Mouse (Mus musculus): ENCODE data around the gene Tatdn3.

The Tatdn3 gene

GRCm38 (mm10) chr1:191062781-191063485 is at the start of gene Tatdn3, which contains the start of gene Nsl1:
Tatdn3 (minus strand) TSS chr1:191062932.
Nsl1 (plus strand) TSS chr1:191063012.
- DNase-seq, result peak; percentile 94

- no peak for DNase-seq
These were observed 48.4 kb upstream of the Tatdn3 start for GRCm38 (mm10) chr1:191111146-191111545.

GRCm38 (mm10) chr1:191109907-191110306 is 47.2 kb upstream of the Tatdn3 start:
- no peak for DNase-seq

GRCm38 (mm10) chr1:191107306-191107705 is 44.6 kb upstream of the Tatdn3 start:
- no peak for DNase-seq

- DNase-seq, result no peak
These were observed 42.5 kb upstream of the Tatdn3 start for GRCm38 (mm10) chr1:191105246-191105645.

GRCm38 (mm10) chr1:191102730-191103370 is 40.1 kb upstream of the Tatdn3 start:
- no peak for DNase-seq

DNA sequence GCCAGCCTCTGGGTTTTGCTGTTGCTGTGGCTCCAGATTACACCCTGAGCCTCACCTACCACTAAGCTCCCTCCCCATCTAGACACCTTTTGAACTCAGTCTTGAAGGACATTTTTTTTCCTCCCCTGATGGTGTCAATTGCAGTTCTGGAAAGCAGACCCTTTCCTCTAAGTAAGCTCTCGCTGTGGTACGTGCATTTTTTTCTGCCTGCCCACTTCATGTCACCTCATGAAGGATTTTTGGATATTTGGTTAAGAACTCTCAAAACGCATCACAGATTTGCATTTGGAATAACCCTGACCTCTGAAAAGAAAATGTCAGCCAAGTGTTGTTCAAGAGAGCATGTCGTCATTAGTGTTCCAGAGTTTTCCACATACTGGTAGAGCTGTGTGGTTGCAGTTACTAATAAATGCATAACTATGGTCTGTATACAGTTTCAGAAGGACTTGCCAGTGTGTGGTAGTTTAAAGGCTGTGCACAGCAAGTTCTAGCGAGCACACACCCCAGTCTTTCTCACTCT is 37.1 kb upstream of the Tatdn3 start:
- DNase-seq, result no peak

DNA sequence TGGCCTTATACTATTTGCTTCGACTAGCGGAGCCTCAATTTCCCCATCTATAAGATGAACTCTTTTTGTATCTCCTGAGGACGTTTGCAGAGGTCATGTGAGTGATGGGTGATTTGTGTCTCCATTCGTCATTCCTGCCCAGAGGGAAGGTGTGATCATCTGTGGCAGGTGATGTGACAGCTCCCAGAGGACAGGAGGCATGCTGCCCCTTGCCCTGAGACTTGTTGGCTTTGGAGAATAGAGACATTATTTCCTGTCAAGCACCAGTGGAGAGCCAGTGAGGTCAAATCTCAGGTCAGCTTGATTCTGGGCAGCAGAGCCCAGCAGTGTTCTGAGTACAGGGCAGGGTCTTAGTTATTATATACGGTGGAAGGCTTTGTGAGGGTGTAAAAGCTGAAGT is 36.4 kb upstream of the Tatdn3 start:
- DNase-seq, result no peak

DNA sequence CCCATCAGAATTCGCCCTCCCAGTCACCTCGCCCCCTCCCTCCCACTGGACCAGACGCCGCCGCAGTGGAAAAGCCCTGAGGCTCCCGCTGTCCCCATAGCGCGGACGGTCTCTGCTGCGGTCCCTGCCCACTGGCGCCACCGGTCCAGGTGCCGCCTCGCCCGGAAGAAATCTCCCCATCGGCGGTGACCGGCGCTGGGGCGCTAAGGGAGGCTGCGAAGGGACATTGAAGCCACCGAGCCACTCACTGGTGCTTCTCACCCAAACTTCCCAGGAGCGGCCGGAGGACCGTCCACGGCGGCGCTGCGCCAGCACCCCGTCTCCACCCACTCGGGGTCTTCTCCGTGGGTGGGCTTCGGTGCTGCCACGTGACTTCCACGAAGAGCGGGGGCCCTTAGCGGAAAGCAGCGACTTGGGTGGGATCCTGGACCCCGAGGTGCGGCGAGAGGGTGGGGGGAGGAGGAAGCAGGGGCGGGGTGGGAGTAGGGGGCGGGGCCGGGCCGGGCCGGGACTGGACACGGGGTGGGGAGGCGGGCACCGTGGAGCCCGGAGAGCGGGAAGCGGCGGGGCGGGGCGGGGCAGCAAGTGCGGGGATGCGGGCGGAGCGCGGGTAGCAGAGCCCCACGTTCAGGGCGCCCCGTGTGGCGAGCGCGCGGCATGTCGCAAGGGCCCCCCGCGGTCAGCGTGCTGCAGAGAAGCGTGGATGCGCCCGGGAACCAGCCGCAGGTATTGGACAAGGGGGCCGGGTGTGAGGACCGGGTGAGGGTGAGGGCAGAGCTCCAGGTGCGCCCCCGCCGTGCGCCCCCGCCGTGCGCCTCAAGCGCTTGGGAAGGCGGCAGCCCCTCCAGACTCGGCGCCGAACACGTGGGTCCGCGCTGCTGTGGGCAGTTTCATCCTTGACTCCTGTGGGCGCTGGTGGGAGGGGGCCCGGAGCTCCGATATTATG is 35.3 kb upstream of the Tatdn3 start, which contains the start of gene Batf3:
Batf3 (plus strand) TSS at position 46 of the 946 bp plus-strand sequence.
- no peak for DNase-seq

DNA sequence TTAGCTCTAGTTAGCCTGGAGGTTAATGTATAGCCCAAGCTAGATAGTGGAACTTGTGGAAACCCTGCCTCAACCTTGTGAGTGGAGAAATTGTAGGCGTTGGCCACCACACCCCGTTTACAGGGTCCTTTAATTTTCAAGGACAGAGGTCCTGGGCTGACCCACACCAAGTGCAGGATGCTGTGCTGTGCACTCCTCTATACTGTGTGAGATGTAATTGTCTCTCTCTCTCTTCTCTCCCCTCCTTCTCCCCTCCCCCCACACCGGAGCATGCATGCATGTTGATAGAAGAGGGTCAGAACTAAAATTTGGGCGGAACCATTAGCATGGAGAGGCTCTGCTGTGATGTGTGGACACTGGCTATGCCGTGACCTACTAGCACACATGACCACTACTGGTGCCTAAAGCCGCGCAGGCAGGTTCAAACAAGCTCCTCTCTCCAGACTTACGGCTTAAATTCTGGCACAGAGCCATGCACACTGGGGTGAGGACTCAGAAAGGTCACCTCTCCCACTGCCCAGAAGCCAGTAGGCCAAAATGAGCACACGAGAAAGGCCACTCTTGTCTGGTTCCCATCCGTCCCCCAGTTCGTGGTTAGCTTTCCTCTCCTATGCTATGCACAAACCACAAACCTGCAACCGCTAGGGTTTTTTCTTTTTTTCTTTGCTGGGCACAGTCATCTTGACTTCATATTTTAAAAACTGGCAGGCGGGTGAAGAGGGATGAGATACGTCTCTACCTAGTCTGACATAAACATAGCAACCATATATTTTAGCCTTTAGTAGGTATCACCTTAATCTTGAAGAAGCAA is 34.3 kb upstream of the Tatdn3 start:
- DNase-seq, result no peak

GRCm38 (mm10) chr1:191095019-191095418 is 32.3 kb upstream of the Tatdn3 start:
- DNase-seq, result no peak

DNA sequence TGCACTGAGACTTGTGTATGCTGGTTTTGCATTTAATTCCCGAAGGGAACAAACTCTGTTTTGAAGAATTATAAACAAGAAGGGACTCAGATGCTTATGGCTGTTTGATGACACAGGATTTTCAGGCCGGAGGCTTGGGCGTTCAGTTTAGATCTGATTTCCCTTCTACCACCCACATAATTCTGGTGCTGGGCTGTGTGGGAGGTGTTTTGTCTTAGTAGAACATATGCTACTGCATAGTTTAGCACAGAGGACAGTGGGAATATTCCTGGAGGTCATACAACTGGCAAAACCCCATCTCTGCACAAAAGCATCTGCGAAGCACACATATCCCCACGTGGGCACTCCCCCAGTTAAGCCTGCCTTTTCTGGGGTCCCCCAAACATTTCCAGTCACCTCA is 30.8 kb upstream of the Tatdn3 start:
- DNase-seq, result no peak

- DNase-seq, result no peak
These were observed 29.3 kb upstream of the Tatdn3 start for GRCm38 (mm10) chr1:191092050-191092449.

DNA sequence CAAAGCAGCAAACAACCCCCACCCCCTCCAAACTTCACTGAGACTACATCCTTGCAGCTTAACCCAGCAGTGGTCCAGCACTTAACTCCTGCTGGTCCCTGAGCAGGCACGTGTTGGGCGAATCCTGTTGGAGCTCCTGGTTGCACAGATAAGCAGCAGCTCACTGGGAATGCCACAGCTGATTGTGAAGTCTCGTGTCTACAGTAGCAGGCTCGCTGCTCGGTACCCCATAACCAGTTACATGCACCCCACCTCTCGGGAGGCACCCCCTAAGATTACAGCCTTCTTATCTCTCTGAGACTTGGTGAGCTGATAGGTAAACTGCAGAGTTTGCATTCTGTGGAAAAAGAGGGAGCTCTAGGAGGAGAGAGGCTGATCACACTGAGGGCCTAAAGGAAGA is 26.6 kb upstream of the Tatdn3 start:
- no peak for DNase-seq

DNA sequence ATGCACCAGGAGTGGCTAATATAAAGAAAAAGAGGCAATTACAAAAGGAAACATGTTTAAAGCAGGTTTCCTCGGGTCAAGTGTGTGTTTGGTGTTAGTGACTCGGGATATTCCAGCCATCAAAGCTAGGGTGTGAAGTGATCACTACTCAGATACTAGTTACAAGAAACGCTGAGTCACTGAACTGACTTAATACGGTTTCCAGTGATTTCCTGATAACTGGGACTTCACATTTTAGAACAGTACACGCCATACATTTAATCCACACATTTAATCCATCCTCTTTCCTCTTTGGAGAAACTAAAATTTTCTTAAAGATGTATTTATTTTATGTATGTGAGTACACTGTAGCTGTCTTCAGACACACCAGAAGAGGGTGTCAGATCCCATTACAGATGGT is 25.2 kb upstream of the Tatdn3 start:
- DNase-seq, result no peak

- no peak for DNase-seq
These were observed 24.2 kb upstream of the Tatdn3 start for GRCm38 (mm10) chr1:191086960-191087359.

DNA sequence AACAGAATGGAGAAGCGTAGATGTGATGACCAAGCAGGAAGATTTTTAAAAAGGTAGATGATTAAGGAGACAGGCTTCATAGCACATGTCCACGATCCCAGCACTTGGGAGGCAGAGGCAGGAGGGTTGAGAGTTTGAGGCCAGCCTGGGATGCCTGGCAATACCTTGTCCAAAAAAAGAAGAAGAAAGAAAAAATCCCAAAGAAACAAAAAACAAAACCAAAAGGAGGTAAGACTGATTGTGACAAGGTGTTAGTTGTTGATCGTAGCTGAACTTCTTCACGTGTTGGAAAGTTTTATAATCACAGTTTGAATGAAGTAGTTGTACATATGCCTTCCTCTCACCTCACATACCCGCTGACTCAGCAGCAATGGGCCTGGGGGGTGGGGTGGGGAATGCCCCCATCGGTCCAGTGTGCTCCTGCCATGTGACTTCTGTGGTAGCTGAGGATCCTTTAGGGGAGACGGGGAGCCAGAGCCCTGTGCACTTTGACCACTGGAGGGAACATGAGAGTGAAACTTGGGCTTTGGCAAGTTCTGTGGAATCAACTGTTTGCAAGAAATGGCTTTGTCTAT is 23.7 kb upstream of the Tatdn3 start:
- DNase-seq, result no peak

DNA sequence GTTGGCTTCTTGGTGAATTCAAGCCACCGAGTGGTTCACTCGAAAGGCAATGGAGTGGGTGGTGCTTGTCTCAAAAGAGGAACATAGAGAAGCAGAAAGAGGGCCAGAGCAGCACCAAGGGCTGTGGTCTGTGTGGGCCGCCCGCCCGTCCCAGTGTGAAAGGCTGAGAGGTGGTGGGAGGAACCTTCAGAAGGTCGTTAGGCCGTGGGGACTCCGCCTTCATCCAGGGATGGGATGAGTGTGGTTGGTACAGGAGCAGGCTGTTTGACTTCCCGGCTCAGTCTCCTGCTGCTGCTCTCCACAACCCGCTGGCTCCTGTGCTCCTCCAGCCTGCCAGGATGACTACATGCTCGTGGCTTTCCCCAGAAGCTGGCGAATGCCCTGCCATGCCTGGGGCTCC is 22.9 kb upstream of the Tatdn3 start:
- DNase-seq, result no peak

- DNase-seq, result no peak
These were observed 22.3 kb upstream of the Tatdn3 start for GRCm38 (mm10) chr1:191084951-191085559.

DNA sequence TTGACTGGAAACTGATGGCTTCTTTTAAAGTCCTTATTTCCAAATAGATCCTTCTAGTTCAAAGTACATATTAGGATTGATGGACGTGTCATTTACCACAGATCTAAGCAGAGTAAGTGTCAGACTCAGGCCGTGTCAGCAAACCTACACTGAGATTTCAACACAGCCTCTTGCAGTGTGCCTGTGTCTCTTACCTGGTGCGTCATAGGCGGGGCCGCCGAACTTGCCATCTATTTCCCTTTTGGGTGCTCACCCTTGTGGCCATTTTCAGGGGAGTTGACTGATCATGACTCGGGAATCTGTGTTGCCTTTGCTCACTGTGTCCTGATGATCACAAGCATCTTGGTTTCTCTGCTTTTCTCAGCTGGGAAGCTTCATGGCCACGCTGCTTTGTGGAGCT is 20.5 kb upstream of the Tatdn3 start:
- no peak for DNase-seq

DNA sequence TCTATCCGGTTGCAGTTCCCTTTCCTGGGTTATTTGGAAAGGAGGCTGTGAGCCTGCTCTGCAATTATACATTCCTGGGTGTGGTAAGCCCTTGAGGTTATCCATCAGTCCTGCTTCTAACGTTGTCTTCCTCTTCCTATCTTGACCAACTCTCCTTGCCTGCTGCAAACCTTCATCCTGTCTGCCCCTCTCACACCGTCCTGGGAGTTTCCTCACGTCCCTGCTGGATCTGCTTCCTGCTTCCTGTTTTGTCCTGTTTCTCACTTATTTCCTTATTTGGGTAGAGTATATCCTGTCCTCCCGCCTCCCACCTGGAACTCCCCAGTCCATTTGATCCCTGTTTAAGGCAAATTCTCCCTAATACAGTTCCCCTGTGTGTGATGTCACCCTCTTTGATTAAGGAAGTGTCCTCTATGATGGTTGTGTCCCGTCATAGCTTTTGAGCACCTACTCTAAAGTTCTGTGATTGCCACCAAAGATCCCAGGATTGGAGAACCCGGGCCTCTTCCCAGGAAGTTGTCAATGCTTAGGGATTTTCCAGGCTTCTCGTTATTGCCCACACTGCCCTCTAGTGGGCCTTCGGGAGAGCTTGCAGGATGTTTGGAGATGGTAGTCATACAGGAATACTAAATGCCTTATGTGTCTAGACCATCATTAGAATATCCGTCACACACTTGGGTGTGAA is 12.6 kb upstream of the Tatdn3 start:
- peak; percentile 40 for DNase-seq

Data from cerebellum, adult 8-10 months (tissue).